Mouse (Mus musculus) monocyte, adult 2 months (primary cell): ENCODE measurements around the gene Ptprm.

Source experiments
- DNase-seq, 2 experiments: peaks; one replicate each; pipeline ENCODE4 v3.0.0; 2022; ENCODE audit warnings: low spot score in 2 of 2, low read depth in 1 of 2

The Ptprm gene

DNA sequence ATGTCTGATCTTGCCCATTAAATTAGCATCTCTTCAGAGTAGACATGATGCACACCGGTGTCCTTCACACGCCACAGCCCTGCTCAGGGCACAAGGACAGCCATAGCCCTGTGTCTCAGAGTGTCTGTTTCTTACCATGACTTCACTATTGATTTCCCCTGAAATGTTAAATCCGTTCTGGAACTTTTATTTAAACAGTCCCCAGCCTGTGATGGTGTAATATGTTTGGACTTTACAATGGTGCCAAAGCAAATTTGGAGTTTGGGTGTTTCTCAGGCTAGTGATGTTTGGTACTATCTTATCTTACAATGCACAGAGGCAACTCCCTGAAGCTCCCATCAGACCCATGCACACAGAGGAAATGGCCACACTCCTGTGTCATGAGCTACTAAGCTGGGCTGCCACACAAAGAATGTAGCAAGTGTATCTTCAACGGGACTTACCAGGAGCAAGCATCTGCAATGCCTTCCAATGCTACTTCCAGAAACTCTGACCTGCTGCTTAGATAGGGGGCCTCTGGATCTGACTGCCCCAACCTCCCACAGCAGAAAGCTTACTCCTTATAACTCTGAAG lies 212.0 kb downstream of the Ptprm start:
- DNase-seq, result no peak

- DNase-seq, result no peak
Measured at GRCm38 (mm10) chr17:67140502-67140901, 213.8 kb downstream of the Ptprm start.

- no peak for DNase-seq
Measured at GRCm38 (mm10) chr17:67138981-67139380, 215.3 kb downstream of the Ptprm start.

- DNase-seq, result no peak
Measured at GRCm38 (mm10) chr17:67136876-67137275, 217.4 kb downstream of the Ptprm start.

DNA sequence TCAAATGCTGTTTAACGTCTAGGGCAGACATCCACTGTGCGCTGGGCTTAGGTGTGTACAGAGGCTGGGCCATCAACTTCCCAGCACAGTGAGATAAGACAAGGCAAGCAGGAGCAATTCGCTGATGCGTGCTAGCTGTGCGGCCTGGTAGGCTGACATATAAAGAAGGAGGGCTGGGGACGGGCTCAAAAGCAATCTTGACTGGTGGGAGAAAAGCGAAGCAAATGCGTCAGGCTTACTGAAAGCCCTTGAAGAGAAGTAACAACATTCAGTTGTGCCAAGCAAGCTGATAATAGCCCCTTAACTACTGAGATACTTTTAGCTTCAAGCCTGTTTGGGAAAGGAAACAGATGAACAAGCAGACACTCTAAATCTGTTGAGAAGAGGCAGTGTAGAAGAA lies 217.8 kb downstream of the Ptprm start:
- no peak for DNase-seq

DNA sequence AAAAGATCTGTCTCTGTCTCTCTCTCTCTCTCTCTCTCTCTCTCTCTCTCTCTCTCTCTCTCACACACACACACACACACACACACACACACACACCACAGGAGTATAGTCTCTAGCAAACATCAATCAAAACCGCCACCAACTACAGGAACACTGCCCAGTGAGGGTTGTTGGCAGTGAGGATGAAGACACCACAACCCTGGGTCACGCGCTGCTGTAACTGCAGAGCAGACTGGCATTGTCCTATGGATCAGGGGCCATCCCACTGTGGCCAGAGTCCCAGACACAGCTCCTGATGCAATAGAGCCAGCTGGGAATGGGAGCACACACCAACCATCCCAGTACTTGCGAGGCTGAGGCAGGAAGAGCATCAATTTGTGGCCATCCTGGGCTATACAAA lies 220.0 kb downstream of the Ptprm start:
- no peak for DNase-seq

DNA sequence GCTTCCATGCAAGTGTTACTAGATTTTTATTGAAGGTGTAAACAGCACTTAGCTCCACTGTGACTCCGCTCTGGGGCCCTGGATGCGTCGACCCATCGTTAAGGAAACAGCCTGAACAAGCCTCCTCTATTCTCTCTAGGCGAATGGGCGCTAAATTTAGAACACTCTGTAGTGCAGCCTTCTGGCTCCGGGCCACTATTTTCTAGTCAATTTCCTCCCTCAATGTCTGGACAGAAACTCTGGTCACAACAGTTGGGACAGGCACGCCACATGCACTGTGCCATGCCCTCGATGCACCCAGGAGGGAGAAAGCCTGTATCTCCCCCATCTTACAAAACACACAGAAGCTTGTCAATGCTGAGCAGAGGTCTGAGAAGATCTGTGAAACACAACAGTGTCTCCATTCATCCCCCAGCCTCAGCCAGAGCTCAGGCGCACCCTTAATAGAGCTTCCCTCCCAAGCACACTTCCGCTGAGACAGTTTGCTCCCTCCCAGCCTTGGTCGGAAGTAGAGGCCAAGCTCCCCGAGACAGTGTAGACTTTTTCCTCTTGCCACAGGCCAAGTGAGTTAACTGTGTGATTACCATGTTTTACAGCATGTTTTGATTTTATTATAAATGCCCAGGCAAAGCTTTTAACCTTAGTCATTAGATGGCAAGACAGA lies 220.7 kb downstream of the Ptprm start:
- DNase-seq, result no peak

DNA sequence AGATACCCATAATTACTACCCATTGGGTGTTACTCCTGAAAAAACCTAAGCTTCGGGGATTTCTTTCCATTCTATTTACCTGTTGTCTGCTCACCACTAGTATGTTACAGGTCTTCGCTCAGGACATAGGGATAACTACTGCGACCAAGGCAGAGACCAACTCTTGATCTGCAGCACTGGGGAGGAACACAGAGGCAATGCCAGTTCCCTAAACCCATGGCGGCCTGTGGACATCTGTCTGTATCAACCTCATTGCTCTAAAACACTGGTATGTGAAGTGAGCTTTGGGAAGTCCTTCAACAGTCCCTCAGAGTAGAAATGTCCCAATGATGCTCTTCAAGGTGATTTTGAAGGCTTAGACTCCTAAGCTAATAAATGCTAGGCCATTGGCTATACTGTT lies 221.2 kb downstream of the Ptprm start:
- DNase-seq, result no peak

DNA sequence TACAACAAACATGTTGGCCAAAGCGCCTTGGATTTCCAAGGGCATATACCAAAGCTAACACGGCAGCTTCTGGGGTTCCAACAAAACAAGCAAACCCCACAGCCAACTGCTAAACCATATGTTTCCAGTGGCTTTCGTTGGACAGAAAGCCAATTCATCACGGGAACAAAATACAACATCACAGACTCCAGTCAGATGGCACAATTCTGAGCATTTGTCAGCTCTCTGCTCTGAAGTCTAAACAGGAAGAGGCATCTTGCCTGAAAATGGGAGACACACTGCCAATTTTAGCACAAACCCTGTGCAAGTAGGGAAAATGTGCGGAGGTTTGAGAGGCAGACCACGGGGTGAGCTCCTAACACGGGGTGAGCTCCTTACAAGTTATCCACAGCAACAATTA lies 226.7 kb downstream of the Ptprm start:
- no peak for DNase-seq

GRCm38 (mm10) chr17:67125596-67125995 lies 228.7 kb downstream of the Ptprm start:
- no peak for DNase-seq

GRCm38 (mm10) chr17:67124294-67124693 lies 230.0 kb downstream of the Ptprm start:
- DNase-seq, result no peak

- DNase-seq, result no peak
Measured at GRCm38 (mm10) chr17:67123722-67124121, 230.5 kb downstream of the Ptprm start.

DNA sequence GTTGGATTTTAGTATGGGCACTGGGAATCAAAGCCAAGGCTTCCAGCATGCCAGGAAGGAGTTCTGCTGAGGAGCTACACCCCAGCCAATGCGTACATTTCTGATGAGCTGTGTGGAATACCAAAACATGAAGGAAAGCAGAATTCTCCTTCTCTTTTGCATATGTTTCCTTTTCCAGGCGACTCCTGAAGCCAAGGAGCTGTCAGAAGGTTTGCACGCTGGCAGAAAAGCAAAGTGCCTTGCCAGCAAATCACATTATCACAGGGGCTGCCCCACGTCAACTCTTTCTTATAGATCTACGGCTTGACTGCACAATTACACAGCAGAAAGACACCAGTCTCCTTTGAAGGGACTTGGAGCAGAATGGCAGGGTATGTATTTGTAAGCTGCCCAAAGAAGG lies 233.4 kb downstream of the Ptprm start:
- DNase-seq, result no peak

DNA sequence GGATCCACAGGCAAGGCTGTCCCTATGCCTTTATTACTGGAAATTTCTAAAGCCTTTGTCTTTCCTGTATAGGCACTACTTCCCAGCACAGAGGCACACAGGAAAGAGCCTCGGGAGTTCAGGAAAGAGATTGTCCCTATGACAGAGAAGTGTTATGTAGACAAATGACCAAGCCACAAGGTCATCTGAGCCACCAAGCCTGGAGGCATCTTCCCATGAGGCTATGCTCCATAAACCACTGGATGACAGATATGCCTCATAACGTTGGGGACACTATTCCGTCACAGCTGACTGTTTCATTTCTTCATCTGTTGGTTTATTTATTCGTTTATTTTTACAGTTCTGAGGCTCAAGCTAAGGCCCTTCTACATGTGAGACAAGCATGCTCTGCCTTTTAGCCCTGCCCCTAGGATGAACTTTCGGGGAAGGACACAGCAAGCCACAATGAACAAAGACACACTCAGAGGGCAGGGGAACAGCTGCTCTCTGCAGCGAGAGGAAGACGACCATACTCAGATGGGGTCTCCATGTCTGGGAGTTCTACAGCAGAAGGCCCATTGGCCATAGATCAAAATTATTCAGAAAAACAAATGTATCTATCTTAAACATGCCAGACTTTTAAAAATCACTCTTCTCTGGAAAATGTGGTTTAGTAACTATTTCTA lies 235.4 kb downstream of the Ptprm start:
- DNase-seq, result no peak

GRCm38 (mm10) chr17:67114842-67115241 lies 239.4 kb downstream of the Ptprm start:
- DNase-seq, result no peak

GRCm38 (mm10) chr17:67112679-67113078 lies 241.6 kb downstream of the Ptprm start:
- DNase-seq, result no peak

DNA sequence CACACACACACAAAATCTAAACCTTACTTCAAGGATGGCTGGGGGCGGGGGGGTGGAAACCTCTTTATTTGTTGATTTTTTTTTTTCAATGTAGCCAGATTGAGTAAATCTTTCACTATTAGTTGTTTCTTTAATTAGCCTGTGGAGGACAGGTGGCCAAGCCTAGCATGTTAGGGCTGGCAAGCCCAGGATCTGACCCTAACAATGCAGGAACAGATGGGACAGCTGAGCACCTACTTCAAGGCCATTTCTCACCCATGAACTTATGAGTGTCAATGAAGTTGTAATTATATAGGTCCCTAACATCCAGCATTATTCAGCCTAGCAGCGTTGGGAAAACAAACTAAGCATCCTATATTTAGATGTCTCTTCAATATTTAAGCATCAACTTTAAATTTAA lies 248.1 kb downstream of the Ptprm start:
- DNase-seq, result no peak

DNA sequence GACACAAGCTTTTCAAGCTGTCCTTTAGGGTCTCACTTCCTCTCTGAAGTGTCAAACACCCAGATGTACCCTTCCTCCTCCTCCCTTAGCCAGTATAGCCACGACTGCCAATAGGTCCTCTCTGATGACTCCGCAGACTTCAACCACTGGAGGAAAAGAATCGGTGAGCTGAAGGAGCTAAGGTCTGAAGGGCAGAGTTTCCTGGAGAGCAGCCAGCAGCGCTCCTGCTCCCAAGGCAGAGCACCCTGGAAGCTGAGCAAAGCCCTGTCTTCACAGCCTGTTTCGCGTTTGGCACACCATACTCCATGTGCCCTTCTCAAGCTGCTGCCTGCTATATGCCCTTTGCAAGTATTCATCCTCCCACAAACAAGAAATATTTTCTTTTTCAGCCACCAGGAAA lies 252.2 kb downstream of the Ptprm start:
- no peak for DNase-seq

- DNase-seq, result no peak
Measured at GRCm38 (mm10) chr17:67090997-67091396, 263.3 kb downstream of the Ptprm start.

- DNase-seq, result no peak
Measured at GRCm38 (mm10) chr17:67090153-67090552, 264.1 kb downstream of the Ptprm start.

GRCm38 (mm10) chr17:67089611-67090010 lies 264.6 kb downstream of the Ptprm start:
- DNase-seq, result no peak

DNA sequence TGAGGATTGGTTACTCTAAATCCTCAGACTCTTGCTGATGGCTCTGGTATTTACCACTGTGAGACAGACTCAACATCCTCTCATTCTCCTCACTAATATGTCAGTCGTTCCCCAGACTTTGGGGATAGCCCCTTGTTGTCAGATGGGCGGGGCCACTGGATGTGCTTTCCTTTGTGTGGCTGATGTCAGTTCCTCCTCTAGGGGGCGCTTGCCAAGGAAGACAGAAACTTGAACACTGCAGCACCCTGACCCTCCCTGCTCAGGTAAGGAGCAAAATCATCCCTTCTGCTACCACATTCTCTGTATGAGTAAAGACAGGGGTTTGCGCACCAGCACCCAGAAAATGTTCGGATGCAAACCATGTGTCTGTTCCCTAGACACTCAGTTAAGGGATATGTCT lies 266.7 kb downstream of the Ptprm start:
- DNase-seq, result no peak

DNA sequence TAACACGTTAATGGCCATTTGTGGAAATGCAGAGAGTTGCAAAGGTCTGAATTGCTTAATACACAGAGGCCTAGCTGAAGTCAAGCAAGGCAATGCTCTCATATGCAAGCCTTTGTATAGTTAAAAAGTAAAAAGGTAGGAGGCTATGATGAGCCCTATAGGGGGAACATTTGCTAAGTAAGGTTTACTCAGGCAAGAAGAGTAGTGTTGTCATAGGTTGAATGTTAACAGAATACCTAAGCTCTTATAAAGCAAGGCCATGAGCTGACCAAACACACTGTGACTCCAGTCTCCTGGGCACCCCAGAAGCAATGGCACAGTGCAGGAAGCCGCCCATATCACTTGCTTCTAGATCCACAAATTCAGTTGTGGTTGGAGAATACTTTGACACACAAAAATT lies 267.4 kb downstream of the Ptprm start:
- DNase-seq, result no peak
